Mouse (Mus musculus): ENCODE results near the gene Cacng7.

Gene Cacng7

DNA sequence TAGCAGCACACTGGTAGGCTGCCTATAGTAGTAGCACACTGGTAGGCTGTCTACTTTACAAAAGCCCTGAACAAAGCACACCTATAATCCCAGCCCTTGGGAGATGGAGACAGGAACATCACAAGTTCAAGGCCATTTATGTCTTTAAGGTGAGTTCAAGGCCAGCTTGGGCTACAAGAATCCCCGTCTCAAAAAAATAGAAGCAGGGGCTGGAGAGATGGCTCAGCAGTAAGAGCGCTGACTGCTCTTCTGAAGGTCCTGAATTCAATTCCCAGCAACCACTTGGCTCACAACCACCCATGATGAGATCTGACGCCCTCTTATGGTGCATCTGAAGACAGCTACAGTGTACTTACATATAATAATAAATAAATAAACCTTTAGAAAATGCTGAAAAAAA lies 12.5 kb downstream of the Cacng7 start:
- DNase-seq (ENCODE audit: low read depth) = no peak

DNA sequence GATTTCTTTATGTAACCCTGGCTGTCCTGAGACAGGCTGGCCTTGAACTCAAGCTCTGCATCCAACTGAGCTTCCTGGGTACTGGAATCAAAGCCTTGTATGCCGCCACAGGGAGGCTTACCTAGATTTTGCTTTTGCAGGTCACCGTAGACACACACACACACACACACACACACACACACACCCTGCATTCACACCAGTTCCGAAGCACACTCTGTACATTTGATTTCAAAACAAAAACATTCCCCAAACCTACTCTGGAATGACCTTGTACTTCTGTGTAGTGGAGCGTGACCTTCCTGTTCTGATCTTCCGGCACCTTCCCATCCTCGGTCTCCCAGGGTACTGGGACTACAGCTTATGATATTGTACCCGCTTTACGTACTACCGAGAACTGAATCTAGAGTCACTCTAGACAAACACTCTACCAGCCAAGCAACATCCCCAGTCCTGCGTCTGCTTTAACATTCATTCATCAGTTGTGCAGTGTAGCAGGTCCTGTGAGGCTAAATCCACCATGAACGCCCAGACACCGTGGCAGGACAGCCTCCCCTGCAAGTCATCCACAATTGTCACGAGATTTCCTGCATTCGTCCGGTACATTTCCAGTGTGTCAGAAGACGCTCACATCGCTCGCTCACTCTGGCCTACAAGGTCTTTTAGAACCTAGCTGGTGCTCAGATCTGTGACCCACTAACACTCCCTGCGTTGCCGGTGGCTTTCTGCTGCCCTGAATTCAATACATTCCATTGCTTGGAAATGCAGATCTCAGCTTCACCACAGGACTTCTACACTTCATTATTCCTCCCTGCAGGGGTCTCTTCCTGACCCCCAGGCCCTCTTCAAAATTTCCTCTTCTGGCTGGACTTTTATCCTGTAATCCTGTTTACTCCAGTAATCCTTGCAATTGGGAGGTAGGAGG lies 14.9 kb downstream of the Cacng7 start:
- no peak for DNase-seq (ENCODE audit: low read depth)

DNA sequence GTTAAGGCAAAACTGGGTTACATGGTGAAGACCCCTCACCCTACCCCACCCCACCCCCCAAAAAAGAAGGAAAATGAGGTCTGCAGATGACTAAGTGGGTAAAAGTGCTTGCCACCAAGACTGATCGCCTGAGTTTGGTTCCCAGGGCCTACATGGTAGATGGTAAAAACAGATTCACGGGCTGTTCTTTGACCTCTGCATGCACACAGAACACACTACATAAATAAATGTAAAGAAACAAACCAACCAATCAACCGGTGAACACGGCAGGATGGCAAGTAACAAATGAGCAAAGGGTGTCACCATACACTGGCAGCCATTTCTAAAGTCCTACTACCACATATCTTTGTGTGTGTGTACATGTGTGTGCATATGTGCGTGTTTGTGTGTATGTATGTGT lies 15.6 kb downstream of the Cacng7 start:
- DNase-seq (ENCODE audit: low read depth) = no peak

DNA sequence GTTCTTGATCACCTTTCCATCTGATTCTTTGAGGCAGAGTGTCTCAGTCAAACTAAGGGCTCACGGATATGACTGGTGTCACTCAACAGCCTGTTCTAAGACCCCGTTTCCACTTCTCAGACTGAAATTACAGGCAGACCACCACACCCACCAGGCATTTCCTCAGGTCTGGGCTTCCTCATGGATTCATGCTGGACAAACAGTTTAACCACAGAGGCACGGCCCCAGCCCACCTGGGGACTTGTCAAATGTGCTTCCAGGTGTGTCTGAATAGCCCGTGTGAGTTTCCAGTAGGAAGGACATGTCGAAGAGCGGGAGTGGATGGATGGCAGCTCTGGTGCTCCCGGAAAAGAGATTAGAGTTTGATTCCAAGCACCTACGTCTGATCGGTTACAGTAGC lies 17.0 kb downstream of the Cacng7 start:
- no peak for DNase-seq (ENCODE audit: low read depth)

DNA sequence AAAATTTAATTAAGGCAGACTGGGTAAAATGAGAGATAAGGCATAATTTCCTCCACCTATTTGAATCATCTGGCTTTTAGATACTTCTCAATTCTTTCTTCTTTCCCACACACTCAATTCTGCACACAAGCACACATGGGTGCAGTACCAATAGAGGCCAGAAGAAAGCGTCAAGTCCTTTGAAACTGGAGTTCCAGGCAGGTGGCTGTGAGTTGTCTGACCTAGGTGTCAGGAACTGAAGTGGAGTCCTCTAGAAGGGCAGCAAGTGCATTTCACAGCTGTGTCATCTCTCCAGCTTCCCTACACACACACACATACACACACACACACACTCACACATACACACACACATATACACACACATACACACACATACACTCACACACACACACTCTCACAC lies 18.8 kb downstream of the Cacng7 start:
- no peak for DNase-seq (ENCODE audit: low read depth)

DNA sequence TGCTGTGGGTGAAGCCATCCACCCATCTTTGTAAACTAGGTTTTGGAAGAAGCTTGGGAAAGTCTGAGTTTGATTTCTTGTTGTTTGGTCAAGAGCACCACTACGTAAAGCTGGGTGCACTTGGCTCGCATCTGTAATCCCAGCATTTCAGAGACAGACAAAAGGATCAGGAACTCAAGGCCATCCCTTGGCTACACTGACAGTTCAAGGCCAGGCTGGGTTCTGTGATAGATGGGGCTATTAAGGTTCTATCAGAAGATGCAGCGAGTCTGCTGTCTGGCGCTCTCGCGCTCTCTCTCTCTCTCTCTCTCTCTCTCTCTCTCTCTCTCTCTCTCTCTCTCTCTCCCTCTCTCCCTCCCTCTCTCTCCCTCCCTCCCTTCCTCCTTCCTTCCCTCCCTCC lies 22.1 kb downstream of the Cacng7 start:
- DNase-seq (ENCODE audit: low read depth) = no peak

DNA sequence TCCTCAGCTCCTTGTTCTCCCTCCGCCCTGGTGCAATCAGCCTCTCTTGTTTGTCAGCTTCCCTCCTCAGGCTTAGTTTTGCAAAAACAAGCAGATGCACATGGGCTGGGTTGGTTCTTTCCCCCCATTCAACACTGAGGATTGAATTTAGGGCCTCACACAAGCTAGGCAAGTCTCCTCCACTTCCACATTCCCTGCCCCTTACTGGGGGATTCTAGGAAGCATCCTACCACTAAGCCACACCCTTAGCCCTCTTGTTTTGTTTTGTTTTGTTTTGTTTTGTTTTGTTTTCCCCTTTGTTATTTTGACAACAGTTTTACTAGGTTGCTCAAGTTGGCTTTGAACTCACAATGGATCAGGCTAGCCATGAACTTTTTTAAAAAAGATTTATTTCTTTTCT lies 27.9 kb downstream of the Cacng7 start:
- no peak for DNase-seq (ENCODE audit: low read depth)

DNA sequence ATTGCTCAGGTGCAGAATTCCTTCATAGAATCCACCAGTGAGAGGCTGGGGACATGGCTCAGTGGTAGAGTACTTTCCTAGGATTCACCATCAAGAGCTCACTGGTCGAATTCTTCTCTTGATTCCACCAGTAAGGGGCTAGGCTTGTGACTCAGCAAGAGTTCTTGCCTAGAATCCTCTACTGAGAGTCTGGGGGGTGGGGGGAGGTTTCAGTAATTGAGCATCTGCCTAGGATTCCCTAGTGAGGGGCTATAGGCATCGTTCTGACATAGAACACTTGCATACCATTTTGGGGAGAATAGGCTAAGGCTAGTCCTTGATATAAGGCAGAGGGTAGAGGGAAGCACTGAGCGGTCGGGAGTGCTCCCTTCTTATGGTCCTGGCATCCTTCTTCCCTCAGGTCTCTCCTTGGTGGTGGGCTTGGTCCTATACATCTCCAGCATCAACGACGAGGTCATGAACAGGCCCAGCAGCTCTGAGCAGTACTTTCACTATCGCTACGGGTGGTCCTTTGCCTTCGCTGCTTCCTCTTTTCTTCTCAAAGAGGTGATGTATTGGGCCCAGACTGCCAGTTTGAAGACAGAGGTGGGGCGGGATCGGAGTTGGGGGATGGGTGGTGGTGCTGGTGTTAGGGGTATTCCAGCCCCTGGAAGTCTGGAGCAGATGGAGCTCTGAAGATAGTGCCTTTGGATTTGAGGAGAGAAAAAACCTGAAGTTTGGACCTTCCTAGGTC lies 33.0 kb downstream of the Cacng7 start:
- no peak for DNase-seq (ENCODE audit: low read depth)

DNA sequence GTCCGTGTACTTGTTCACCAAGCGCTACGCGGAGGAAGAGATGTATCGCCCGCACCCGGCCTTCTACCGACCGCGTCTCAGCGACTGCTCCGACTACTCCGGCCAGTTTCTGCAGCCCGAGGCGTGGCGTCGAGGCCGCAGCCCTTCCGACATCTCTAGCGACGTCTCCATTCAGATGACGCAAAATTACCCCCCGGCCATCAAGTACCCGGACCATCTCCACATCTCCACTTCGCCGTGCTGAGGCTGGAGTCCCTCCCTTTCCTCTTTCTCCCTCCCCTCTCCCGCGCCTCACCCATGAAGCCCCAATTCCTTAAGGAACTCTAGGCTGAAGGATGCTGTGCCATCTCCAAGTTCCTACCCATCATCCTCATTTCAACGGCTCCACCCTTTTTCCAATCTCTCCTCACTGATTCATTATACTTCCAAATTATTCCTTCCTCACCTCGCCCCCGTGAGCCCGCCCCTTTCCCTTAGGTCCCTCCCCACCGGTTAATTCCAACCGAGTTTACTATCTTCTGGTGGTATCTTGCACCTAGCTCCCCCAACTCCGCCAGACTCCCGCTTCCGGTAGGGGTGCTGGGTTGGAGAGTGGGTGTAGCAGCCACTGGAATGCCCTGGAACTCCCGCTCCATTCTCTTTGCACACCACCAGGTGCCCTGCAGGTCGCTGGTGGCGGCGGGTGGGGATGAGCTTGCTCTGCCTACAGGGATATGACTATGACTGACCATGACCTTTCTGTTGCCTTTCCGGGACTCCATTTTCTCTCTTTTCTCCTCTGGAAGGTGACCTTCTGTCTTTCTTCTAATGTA lies 34.2 kb downstream of the Cacng7 start:
- DNase-seq (ENCODE audit: low read depth) = no peak

DNA sequence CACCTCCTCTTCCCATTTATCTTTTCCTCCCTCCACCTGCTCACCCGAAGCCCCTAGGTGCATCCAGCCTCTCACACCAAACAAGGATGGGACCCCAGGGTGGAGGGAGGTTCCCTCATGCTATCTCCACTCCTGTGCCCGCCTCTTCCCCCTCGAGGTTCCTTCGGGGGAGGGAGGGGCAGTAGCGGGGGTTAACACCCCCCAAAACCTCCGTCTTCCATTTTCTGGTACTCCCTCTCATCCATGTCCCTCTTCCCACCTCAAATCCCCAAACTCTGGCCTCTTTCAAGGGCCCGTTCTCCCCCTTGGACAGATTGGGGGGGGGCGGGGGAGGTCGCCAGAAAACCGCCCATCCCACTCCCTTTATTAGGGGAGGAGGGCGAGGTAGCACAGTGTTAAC lies 34.8 kb downstream of the Cacng7 start:
- DNase-seq (ENCODE audit: low read depth) = no peak

DNA sequence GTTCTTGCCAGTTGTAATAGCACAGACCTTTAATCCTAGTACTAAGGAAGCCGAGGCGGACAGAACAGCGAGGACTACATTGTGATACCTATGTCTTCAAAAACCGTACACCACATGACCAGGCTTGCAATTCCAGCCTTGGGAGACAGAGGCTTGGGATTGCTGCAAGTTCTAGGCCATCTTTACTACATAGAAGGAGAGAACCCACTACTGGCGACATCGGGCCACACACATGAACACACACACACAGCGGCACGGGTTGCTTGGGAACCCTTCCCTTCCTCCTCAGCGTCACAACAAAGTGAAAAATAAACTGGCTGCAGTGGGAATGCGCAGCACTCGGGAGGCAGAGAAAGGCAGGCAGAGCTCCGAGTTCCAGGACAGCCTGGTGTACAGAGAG lies 35.6 kb downstream of the Cacng7 start:
- no peak for DNase-seq (ENCODE audit: low read depth)

DNA sequence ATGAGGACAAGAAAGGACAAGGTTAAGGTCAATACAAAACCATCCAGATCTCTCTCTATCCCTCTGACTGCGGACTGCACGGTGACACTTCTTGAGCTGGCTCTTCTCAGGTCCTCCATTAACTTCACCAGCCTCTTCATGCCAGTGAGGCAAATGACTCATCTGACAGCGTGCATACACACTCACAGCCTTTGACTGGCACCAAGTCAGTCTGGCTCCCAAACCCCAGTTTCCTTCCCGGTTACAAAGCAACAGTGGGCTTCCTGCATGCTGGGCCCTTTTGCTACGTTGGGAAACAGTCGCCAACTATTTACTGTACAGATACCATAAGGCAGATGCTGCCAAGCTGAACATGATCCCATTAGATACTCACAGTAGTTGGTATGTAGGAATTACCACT lies 36.4 kb downstream of the Cacng7 start:
- no peak for DNase-seq (ENCODE audit: low read depth)

DNA sequence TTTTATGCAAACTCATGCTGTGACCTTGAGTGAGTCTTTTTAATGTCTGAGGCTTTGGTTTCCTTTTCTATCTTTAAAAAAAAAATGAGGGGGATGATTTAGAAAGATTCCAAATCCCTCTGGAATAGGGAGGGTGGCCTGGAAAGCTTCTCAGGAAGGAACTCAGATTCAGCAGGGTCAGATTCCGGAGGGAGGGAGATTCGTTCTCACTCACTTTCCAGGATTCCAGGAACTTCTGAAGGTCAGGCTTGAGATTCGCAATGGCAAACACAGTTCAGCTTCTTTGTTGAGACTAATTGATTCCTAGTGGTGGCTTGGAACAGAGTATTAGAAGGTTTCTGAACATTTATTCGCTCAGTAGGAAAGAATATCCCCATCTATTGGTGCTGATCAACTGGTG lies 37.7 kb downstream of the Cacng7 start:
- DNase-seq (ENCODE audit: low read depth) = no peak

DNA sequence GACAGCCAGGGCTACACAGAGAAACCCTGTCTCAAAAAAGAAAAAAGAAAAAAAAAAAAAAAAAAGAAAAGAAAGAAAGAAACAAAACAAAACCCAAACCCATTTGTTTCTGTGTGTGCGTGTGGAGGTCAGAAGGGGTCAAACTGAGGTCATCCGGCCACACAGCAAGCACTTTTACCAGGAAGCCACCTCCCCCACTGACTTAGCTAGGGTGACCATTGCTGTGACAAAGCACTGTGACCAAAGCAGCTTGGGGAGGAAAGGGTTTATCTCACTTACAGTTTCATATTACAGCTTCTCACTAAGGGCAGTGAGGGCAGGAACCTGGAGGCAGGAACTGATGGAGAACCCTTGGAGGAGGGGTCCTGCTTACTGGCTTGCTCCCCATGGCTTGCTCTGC lies 39.6 kb downstream of the Cacng7 start:
- DNase-seq (ENCODE audit: low read depth) = no peak

DNA sequence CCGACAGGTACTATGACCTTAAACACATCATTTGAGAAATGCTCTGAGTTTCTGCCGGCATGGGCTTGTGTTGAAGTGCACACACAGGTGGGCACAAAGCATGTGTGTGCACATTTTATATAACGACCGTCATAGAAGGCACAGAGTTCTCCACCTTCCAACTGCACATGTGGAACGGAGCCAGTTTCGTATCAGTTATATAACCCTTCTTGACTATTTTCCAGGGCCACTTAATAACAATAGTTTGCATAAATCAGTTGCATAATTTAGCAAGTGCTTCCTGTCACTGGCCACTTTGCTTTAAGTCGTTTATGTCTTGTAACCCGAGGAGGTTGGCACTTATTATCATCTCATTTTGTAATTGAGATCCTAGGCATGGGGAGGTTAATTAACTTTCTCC lies 41.0 kb downstream of the Cacng7 start:
- no peak for DNase-seq (ENCODE audit: low read depth)

DNA sequence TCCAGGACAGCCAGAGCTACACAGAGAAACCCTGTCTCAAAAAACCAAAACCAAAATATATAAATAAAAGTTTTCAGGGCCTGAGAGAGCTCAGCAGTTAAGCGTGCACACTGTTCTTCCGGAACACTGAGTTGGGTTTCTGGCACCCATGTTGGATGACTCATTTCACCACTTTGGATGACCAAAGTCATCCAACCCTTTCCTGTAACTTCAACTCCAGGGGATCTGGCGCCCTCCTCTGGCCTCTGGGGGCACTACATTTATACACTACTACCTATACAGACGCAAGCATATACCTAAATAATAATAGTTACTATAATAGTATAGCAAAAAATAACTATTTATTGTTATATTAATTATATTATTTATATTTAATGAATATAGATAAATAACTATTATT lies 44.1 kb downstream of the Cacng7 start:
- peak; percentile 26 for DNase-seq (ENCODE audit: low read depth)

DNA sequence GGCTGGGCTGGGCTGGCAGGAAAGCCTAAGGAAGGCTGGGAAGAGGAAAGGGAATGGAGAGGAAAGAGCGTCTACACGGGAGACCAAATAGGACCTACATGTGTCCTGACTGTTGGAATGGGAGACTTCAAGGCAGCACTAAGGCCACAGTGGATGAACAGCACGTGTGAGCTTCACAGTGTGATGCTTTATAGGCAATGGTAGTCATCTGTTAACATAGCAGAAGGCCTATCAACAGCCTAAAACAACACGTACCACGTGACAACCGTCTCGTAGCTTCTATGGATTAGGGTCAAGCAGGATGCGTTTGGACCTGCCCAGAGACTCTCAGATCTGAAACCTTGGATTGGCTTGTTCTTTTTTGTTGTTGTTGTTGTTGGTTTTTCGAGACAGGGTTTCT lies 49.4 kb downstream of the Cacng7 start:
- no peak for DNase-seq (ENCODE audit: low read depth)

DNA sequence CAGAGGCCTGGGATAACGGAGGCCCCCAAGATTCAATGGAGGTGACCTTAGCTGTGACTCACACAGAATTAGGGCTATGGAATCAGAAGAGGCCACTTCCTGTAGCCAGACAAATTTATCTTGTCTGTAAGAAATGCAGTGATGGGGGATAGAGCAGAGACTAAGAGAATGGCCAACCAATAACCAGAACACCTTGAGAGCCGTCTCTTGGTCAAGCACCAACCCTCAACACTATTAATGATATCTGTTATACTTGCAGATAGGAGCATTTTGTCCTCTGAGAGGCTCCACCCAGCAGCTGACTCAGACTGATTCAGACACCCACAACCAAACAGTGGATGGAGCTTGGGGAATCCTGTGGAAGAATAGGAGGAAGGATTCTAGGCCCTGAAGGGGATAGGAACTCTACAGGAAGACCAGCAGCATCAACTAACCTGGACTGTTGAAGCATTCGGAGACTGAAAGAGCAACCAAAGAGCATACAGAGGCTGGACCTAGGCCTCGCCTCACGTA lies 52.1 kb downstream of the Cacng7 start:
- DNase-seq (ENCODE audit: low read depth) = no peak

DNA sequence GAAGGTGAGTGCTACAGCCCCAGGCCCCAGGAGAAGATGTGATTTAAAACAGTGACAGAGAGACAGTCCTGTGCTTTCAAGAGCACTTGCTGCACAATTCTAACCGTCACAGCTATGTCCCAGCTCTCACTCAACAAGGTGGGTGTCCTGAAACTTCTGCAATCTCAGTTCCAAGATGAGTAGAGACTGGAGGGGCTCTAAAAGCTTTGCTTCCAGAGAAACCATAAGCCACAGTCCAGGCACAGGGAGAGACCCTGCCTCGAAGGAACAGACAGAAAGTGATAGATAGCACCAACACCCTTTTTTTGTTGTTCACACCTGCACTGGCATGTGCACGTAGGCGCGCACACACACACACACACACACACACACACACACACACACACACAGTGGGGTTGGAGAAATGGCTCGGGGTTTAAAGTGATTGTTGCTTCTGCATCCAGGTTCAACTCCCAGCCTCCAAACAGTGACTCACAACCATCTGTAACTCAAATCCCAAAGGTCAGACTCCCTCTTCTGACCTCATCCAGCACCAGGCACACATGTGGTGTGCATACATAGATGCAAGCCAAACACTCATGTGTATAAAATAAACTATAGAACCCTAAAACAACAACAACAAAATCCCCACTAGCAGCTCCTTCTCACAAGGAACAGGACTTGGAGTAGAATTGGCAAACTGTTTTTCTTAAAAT lies 53.4 kb downstream of the Cacng7 start:
- no peak for DNase-seq (ENCODE audit: low read depth)

DNA sequence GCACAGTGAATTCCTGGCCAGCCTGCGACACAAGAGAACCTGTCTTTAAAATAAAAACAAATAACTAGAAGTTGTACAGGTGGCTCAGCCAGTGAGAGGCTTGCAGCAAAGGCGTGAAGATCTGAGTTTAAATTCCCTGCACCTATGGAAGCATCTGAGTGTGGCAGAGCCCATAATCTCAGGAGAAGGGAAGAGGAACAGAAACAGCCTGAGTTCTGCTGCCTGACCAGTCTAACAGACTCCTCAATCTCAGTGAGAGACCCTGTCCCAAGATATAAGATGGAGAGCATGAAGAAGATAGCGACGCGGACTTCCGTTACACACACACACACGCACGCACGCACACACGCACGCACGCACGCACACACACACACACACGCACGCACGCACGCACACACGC lies 55.0 kb downstream of the Cacng7 start:
- no peak for DNase-seq (ENCODE audit: low read depth)

DNA sequence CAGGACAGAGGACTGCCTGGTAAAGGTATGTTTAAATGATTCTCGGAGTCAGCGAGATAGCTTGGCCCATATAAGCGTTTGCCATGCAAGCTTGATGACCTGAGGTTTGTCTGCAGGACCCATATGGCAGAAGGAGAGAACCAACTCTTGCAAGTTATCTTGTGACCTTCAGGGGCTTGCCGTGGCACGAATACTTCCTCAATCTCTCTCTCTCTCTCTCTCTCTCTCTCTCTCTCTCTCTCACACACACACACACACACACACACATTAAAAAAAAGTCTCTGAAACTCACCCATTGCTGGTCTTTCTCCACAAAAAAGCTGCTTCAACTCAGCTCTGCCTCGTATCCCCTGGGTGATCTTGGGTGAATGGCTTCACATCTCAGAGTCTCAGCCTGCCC lies 56.1 kb downstream of the Cacng7 start:
- DNase-seq (ENCODE audit: low read depth) = no peak

Data from c-Kit-positive CD71-negative TER-119-negative erythroid progenitor cells, embryonic 14.5 days (primary cell).